Mouse (Mus musculus) C3H10T1/2 (cell line): ENCODE measurements around the gene Itsn2. TPM values are rescaled to one million over a fixed set of nuclear protein-coding genes. Genes with fewer than 3 reads are reported as not detected.

ENCODE experiments used
- polyA plus RNA-seq, 2 experiments: library from polyadenylated mRNA; unstranded; fragments of >200 nt; fragmentation: generic; extraction: Trizol; gene quantifications; one replicate each; pipeline ENCODE4 v1.2.1; 2012; ENCODE audit warnings: missing spikeins in 2 of 2

The Itsn2 gene
- polyA plus RNA-seq = 1 to 10 TPM in 1 of 2 experiments, under 1 TPM in 1; 0.57 to 5.4 TPM

DNA sequence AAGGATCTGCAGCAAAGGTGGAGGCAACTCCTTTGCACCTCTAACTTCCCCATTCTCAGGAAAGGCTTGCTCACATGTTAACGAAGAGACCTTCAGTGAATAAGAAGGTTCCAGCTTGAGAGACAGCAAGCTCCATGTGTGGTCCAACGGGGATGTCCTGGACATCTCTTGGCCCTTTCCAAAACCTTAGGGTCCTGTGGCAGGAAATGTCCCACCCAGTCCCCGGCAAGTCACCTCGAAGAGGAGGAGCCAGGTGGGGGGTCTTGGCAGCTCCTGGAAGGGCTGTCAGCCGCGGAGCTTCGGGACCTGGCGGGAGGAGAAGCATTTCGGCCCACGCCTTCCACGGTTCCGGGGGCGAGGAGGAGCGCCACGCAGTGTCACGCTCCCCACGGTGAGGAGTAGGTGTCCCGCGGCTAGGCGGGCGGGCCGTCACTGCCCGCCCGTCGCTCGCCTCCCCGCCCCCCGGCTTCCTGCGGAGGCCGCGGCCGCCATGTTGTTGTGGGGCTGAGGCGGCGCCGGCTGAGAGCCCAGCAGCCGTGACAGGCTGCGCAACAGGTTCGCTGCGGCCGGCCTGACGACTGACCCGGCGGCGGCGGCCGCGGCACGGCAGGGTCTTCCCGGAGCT is at the start of gene Itsn2, which contains the start of gene Gm3625:
Gene Itsn2, plus strand, starts transcription at position 98 of the 625 bp plus-strand sequence.
Gene Gm3625, minus strand, starts transcription at position 387 of the 625 bp plus-strand sequence.

DNA sequence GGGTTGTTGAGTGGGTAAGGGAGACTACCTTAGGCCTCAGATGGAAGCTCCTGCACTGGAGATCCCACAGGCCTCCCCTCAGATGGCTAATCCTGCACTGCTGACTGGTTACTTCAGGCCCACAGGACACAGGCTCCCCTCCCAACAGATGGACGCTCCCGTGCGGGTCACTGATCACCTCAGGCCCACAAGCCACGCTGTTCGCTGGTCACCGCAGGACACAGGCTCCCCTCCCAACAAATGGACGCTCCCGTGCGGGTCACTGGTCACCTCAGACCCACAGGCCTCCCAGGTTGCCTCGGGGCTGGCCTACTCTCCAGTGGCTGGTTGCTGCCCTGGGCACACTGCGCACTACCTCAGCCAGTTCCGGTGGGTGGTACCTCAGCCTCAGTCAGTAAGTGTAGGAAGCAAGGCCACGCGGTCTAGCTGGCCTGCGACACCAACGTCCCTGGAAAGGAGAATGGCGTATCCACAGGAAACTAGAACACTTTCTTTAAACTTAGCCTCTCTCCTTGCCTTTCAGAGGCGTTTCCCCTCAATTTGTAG is 145.7 kb downstream of the Itsn2 start, which contains the start of gene Fam228a:
Gene Fam228a, minus strand, starts transcription at position 400 of the 546 bp plus-strand sequence.

Other genes with a start within 250 kb of the Itsn2 start
- 1 to 10 TPM in 1 of 2 experiments, under 1 TPM in 1; 0.34 to 4.8 TPM for gene Ncoa1, start 115.5 kb upstream of the Itsn2 start, polyA plus RNA-seq
- not detected for gene Gm3625, start 289 bp downstream of the Itsn2 start, polyA plus RNA-seq
- gene Fam228a, start 145.8 kb downstream of the Itsn2 start, polyA plus RNA-seq = not detected
- under 1 TPM in 1 of 2 experiments, not detected in 1; 0.24 TPM for gene Pfn4, start 176.4 kb downstream of the Itsn2 start, polyA plus RNA-seq
- under 1 TPM; 0.07 to 0.08 TPM for gene Fam228b, start 176.6 kb downstream of the Itsn2 start, polyA plus RNA-seq
- gene Sf3b6, start 224.9 kb downstream of the Itsn2 start, polyA plus RNA-seq = 10 to 100 TPM; 22.3 to 87.4 TPM
- gene Fkbp1b, start 249.0 kb downstream of the Itsn2 start, polyA plus RNA-seq = 1 to 10 TPM; 1.8 to 9.8 TPM